Mouse (Mus musculus): ENCODE measurements around the gene B4galnt3. TPM values are rescaled to one million over a fixed set of nuclear protein-coding genes. Genes with fewer than 3 reads are reported as not detected.

Gene B4galnt3
- polyA plus RNA-seq, 1 experiment from 2014 or later = 1.1 TPM

- ATAC-seq (ENCODE audit: insufficient number of reproducible peaks, low FRiP score, low TSS enrichment, low read depth) = no peak
- peaks cover 9% of the 10 kb centered on the region; the same call in 1 of the 2 replicates for H3K4me1 ChIP-seq
- H3K36me3 ChIP-seq = no peaks in the 10 kb centered on the region
- WGBS = 46% methylated on average over 4 of the region's 4 CpGs
- H3K9ac ChIP-seq = no peak overlapping the region
- no peaks in the 10 kb centered on the region for H3K27me3 ChIP-seq
- no peak overlapping the region for H3K4me3 ChIP-seq
- H3K9me3 ChIP-seq = no peaks in the 10 kb centered on the region
- no peak overlapping the region for H3K27ac ChIP-seq
- H3K4me2 ChIP-seq = no peak overlapping the region
Observed at GRCm38 (mm10) chr6:120180492-120180891, 113.9 kb downstream of the B4galnt3 start.

- no peak overlapping the region for H3K4me3 ChIP-seq
- H3K4me1 ChIP-seq = peaks cover 9% of the 10 kb centered on the region; the same call in 1 of the 2 replicates
- no peaks in the 10 kb centered on the region for H3K36me3 ChIP-seq
- H3K27me3 ChIP-seq = no peaks in the 10 kb centered on the region
- ATAC-seq (ENCODE audit: insufficient number of reproducible peaks, low FRiP score, low TSS enrichment, low read depth) = no peak
- no peak overlapping the region for H3K9ac ChIP-seq
- no peaks in the 10 kb centered on the region for H3K9me3 ChIP-seq
- no peak overlapping the region for H3K27ac ChIP-seq
- no peak overlapping the region for H3K4me2 ChIP-seq
- 58% methylated on average over 8 of the region's 8 CpGs for WGBS
Observed at GRCm38 (mm10) chr6:120179756-120180206, 114.6 kb downstream of the B4galnt3 start.

- 90% methylated on average over 6 of the region's 6 CpGs for WGBS
- Histone ChIP-seq H3K4me3 (no peak overlapping the region), H3K36me3 (no peaks in the 10 kb centered on the region), H3K4me1 (peaks cover 9% of the 10 kb centered on the region; the same call in 1 of the 2 replicates), H3K9ac (no peak overlapping the region), H3K4me2 (no peak overlapping the region), H3K27ac (no peak overlapping the region), H3K9me3 (no peaks in the 10 kb centered on the region), H3K27me3 (no peaks in the 10 kb centered on the region)
- ATAC-seq (ENCODE audit: insufficient number of reproducible peaks, low FRiP score, low TSS enrichment, low read depth) = no peak
Observed at GRCm38 (mm10) chr6:120179044-120179755, 115.2 kb downstream of the B4galnt3 start.

- H3K27me3 ChIP-seq = no peaks in the 10 kb centered on the region
- no peak for ATAC-seq (ENCODE audit: insufficient number of reproducible peaks, low FRiP score, low TSS enrichment, low read depth)
Observed at GRCm38 (mm10) chr6:120175650-120176049, 118.7 kb downstream of the B4galnt3 start.

GRCm38 (mm10) chr6:120174602-120175115 lies 119.7 kb downstream of the B4galnt3 start:
- H3K4me3 ChIP-seq = no peak overlapping the region
- no peak overlapping the region; the same call in 1 of the 2 replicates for H3K27ac ChIP-seq
- no peak overlapping the region for H3K9ac ChIP-seq
- H3K4me2 ChIP-seq = no peak overlapping the region
- 62% methylated on average over 7 of the region's 7 CpGs for WGBS
- no peak for ATAC-seq (ENCODE audit: insufficient number of reproducible peaks, low FRiP score, low TSS enrichment, low read depth)
- no peaks in the 10 kb centered on the region for H3K9me3 ChIP-seq
- H3K36me3 ChIP-seq = no peaks in the 10 kb centered on the region
- H3K4me1 ChIP-seq = peaks cover 4% of the 10 kb centered on the region; the same call in 1 of the 2 replicates
- no peaks in the 10 kb centered on the region for H3K27me3 ChIP-seq

More at GRCm38 (mm10) chr6:120175650-120176049, 118.7 kb downstream of the B4galnt3 start:
- Histone ChIP-seq H3K4me3 (no peak overlapping the region), H3K9me3 (no peaks in the 10 kb centered on the region), H3K27ac (no peak overlapping the region), H3K4me2 (no peak overlapping the region), H3K4me1 (peaks cover 9% of the 10 kb centered on the region; the same call in 1 of the 2 replicates), H3K9ac (no peak overlapping the region), H3K36me3 (no peaks in the 10 kb centered on the region)
- 87% methylated on average over 4 of the region's 4 CpGs for WGBS

GRCm38 (mm10) chr6:120174028-120174601 lies 120.2 kb downstream of the B4galnt3 start:
- Histone ChIP-seq H3K4me2 (no peak overlapping the region), H3K9ac (no peak overlapping the region), H3K4me3 (no peak overlapping the region), H3K36me3 (no peaks in the 10 kb centered on the region), H3K9me3 (no peaks in the 10 kb centered on the region), H3K27ac (no peak overlapping the region; the same call in 1 of the 2 replicates), H3K27me3 (no peaks in the 10 kb centered on the region), H3K4me1 (no peaks in the 10 kb centered on the region)
- 85% methylated on average over 6 of the region's 6 CpGs for WGBS
- no peak for ATAC-seq (ENCODE audit: insufficient number of reproducible peaks, low FRiP score, low TSS enrichment, low read depth)

- ATAC-seq (ENCODE audit: insufficient number of reproducible peaks, low FRiP score, low TSS enrichment, low read depth) = no peak
- no peak overlapping the region for H3K9ac ChIP-seq
- H3K9me3 ChIP-seq = no peaks in the 10 kb centered on the region
- no peaks in the 10 kb centered on the region for H3K4me1 ChIP-seq
- no peak overlapping the region for H3K4me3 ChIP-seq
- H3K27me3 ChIP-seq = no peaks in the 10 kb centered on the region
- no peak overlapping the region for H3K4me2 ChIP-seq
- no peak overlapping the region for H3K27ac ChIP-seq
- no peaks in the 10 kb centered on the region for H3K36me3 ChIP-seq
- 78% methylated on average over 8 of the region's 8 CpGs for WGBS
Observed at GRCm38 (mm10) chr6:120172294-120173017, 121.9 kb downstream of the B4galnt3 start.

- no peak for ATAC-seq (ENCODE audit: insufficient number of reproducible peaks, low FRiP score, low TSS enrichment, low read depth)
- no peaks in the 10 kb centered on the region for H3K36me3 ChIP-seq
Observed at GRCm38 (mm10) chr6:120167574-120167973, 126.8 kb downstream of the B4galnt3 start.

GRCm38 (mm10) chr6:120164765-120165164 lies 129.6 kb downstream of the B4galnt3 start:
- H3K27ac ChIP-seq = no peak overlapping the region
- no peak for ATAC-seq (ENCODE audit: insufficient number of reproducible peaks, low FRiP score, low TSS enrichment, low read depth)
- no peak overlapping the region for H3K9ac ChIP-seq
- H3K4me2 ChIP-seq = no peak overlapping the region
- H3K4me3 ChIP-seq = no peak overlapping the region
- no peaks in the 10 kb centered on the region for H3K27me3 ChIP-seq
- peaks cover 2% of the 10 kb centered on the region; the same call in 1 of the 2 replicates for H3K4me1 ChIP-seq
- 66% methylated on average over 4 of the region's 4 CpGs for WGBS
- no peaks in the 10 kb centered on the region for H3K36me3 ChIP-seq
- H3K9me3 ChIP-seq = no peaks in the 10 kb centered on the region

More at GRCm38 (mm10) chr6:120167574-120167973, 126.8 kb downstream of the B4galnt3 start:
- Histone ChIP-seq H3K9ac (no peak overlapping the region), H3K27ac (no peak overlapping the region), H3K4me1 (no peaks in the 10 kb centered on the region), H3K27me3 (no peaks in the 10 kb centered on the region), H3K9me3 (no peaks in the 10 kb centered on the region), H3K4me3 (no peak overlapping the region), H3K4me2 (no peak overlapping the region)
- 74% methylated on average over 4 of the region's 4 CpGs for WGBS

- Histone ChIP-seq H3K9me3 (no peaks in the 10 kb centered on the region), H3K4me3 (no peak overlapping the region), H3K27ac (no peak overlapping the region), H3K4me2 (no peak overlapping the region), H3K27me3 (no peaks in the 10 kb centered on the region), H3K4me1 (peaks cover 11% of the 10 kb centered on the region), H3K36me3 (no peaks in the 10 kb centered on the region), H3K9ac (no peak overlapping the region)
- WGBS = 78% methylated on average over 6 of the region's 6 CpGs
- ATAC-seq (ENCODE audit: insufficient number of reproducible peaks, low FRiP score, low TSS enrichment, low read depth) = no peak
Observed at GRCm38 (mm10) chr6:120162928-120163327, 131.4 kb downstream of the B4galnt3 start.

- Histone ChIP-seq H3K27me3 (no peaks in the 10 kb centered on the region), H3K36me3 (no peaks in the 10 kb centered on the region), H3K4me3 (no peak overlapping the region), H3K9ac (no peak overlapping the region), H3K9me3 (no peaks in the 10 kb centered on the region), H3K4me1 (peaks cover 15% of the 10 kb centered on the region), H3K4me2 (no peak overlapping the region), H3K27ac (peak overlapping the region; percentile 77)
- ATAC-seq (ENCODE audit: insufficient number of reproducible peaks, low FRiP score, low TSS enrichment, low read depth) = 0 out of 2 replicates have a peak, but pooled peaks have one; percentile 69
- 39% methylated on average over 9 of the region's 9 CpGs for WGBS
Observed at GRCm38 (mm10) chr6:120159133-120159901, 135.0 kb downstream of the B4galnt3 start.

Measured in limb, embryonic 15.5 days (tissue).